Mouse (Mus musculus) 3T3-L1 (cell line): ENCODE measurements around the gene Il1r2.

ENCODE experiments used
- DNase-seq: peaks from one replicate; pipeline ENCODE4 v3.0.0-alpha.2; 2015; ENCODE audit warnings: low read depth, low spot score

Il1r2 gene

GRCm38 (mm10) chr1:40073779-40074178 lies at the start of gene Il1r2:
TSS of gene Il1r2 (plus strand) at chr1:40074079.
- no peak for DNase-seq

GRCm38 (mm10) chr1:40024554-40025320 lies 49.1 kb upstream of the Il1r2 start:
- no peak for DNase-seq

- no peak for DNase-seq
Observed at GRCm38 (mm10) chr1:40025416-40025815, 48.5 kb upstream of the Il1r2 start.

- no peak for DNase-seq
Observed at GRCm38 (mm10) chr1:40027116-40027620, 46.7 kb upstream of the Il1r2 start.

- DNase-seq, result no peak
Observed at GRCm38 (mm10) chr1:40028207-40028998, 45.5 kb upstream of the Il1r2 start.

GRCm38 (mm10) chr1:40029597-40029996 lies 44.3 kb upstream of the Il1r2 start:
- DNase-seq, result no peak

GRCm38 (mm10) chr1:40030287-40030975 lies 43.4 kb upstream of the Il1r2 start:
- DNase-seq, result no peak

GRCm38 (mm10) chr1:40030976-40031356 lies 42.9 kb upstream of the Il1r2 start:
- DNase-seq, result no peak

GRCm38 (mm10) chr1:40031626-40032025 lies 42.3 kb upstream of the Il1r2 start:
- no peak for DNase-seq

- DNase-seq, result no peak
Observed at GRCm38 (mm10) chr1:40033315-40033714, 40.6 kb upstream of the Il1r2 start.

- DNase-seq, result peak; percentile 75
Observed at GRCm38 (mm10) chr1:40033743-40034420, 40.0 kb upstream of the Il1r2 start.

GRCm38 (mm10) chr1:40037831-40038230 lies 36.0 kb upstream of the Il1r2 start:
- DNase-seq, result no peak

- no peak for DNase-seq
Observed at GRCm38 (mm10) chr1:40045686-40046085, 28.2 kb upstream of the Il1r2 start.

GRCm38 (mm10) chr1:40046600-40046999 lies 27.3 kb upstream of the Il1r2 start:
- DNase-seq, result no peak

- DNase-seq, result no peak
Observed at GRCm38 (mm10) chr1:40051157-40051556, 22.7 kb upstream of the Il1r2 start.

- DNase-seq, result no peak
Observed at GRCm38 (mm10) chr1:40052156-40052555, 21.7 kb upstream of the Il1r2 start.

GRCm38 (mm10) chr1:40053071-40053470 lies 20.8 kb upstream of the Il1r2 start:
- peak; percentile 38 for DNase-seq

GRCm38 (mm10) chr1:40055051-40055450 lies 18.8 kb upstream of the Il1r2 start:
- no peak for DNase-seq

GRCm38 (mm10) chr1:40055963-40056362 lies 17.9 kb upstream of the Il1r2 start:
- no peak for DNase-seq

- no peak for DNase-seq
Observed at GRCm38 (mm10) chr1:40057351-40057750, 16.5 kb upstream of the Il1r2 start.

GRCm38 (mm10) chr1:40058013-40058412 lies 15.9 kb upstream of the Il1r2 start:
- no peak for DNase-seq
